Mouse (Mus musculus): ENCODE measurements around the gene Ctf2. TPM values are rescaled to one million over a fixed set of nuclear protein-coding genes. Genes with fewer than 3 reads are reported as not detected.
"Not testable (repeated sequence)": the region's sequence is repeated elsewhere in the genome, so short reads cannot be mapped to it uniquely, and the experiment has no call there.

Gene Ctf2
- polyA plus RNA-seq, 1 experiment from 2014 or later, result 0.33 TPM

- peak overlapping the region; percentile 95 for H3K27ac ChIP-seq
- peak; percentile 41 for DNase-seq (ENCODE audit: extremely low spot score, low spot score)
- WGBS, result 25% methylated on average over 22 of the region's 22 CpGs
- H3K9me3 ChIP-seq, result no peaks in the 10 kb centered on the region
- peaks cover 46% of the 10 kb centered on the region for H3K4me1 ChIP-seq
- no peaks in the 10 kb centered on the region for H3K27me3 ChIP-seq (ENCODE audit: poor library complexity, severe bottlenecking)
- peak overlapping the region; percentile 68 for H3K4me3 ChIP-seq
- H3K36me3 ChIP-seq (replicated peaks), result peaks cover 48% of the 10 kb centered on the region
Observed at GRCm38 (mm10) chr7:127707045-127707956, 24.7 kb downstream of the Ctf2 start.

- DNase-seq (ENCODE audit: extremely low spot score, low spot score), result no peak
- 76% methylated on average over 4 of the region's 4 CpGs for WGBS
- Histone ChIP-seq H3K36me3 (replicated peaks) (peaks cover 58% of the 10 kb centered on the region), H3K4me3 (no peak overlapping the region), H3K27me3 (ENCODE audit: poor library complexity, severe bottlenecking) (no peaks in the 10 kb centered on the region), H3K9me3 (no peaks in the 10 kb centered on the region), H3K27ac (no peak overlapping the region), H3K4me1 (peaks cover 30% of the 10 kb centered on the region)
Observed at GRCm38 (mm10) chr7:127705706-127706105, 26.3 kb downstream of the Ctf2 start.

- Histone ChIP-seq H3K27ac (no peak overlapping the region), H3K4me1 (peaks cover 28% of the 10 kb centered on the region), H3K4me3 (no peak overlapping the region), H3K36me3 (replicated peaks) (peaks cover 69% of the 10 kb centered on the region), H3K9me3 (no peaks in the 10 kb centered on the region), H3K27me3 (ENCODE audit: poor library complexity, severe bottlenecking) (no peaks in the 10 kb centered on the region)
- 80% methylated on average over 6 of the region's 6 CpGs for WGBS
- no peak for DNase-seq (ENCODE audit: extremely low spot score, low spot score)
Observed at GRCm38 (mm10) chr7:127704598-127704997, 27.4 kb downstream of the Ctf2 start.

GRCm38 (mm10) chr7:127703561-127704178 is 28.3 kb downstream of the Ctf2 start:
- WGBS, result 91% methylated on average over 8 of the region's 8 CpGs
- H3K9me3 ChIP-seq, result no peaks in the 10 kb centered on the region
- H3K27me3 ChIP-seq (ENCODE audit: poor library complexity, severe bottlenecking), result no peaks in the 10 kb centered on the region
- H3K27ac ChIP-seq, result no peak overlapping the region
- no peak overlapping the region for H3K4me3 ChIP-seq
- peaks cover 75% of the 10 kb centered on the region for H3K36me3 ChIP-seq (replicated peaks)
- H3K4me1 ChIP-seq, result peaks cover 20% of the 10 kb centered on the region
- no peak for DNase-seq (ENCODE audit: extremely low spot score, low spot score)

- H3K27me3 ChIP-seq (ENCODE audit: poor library complexity, severe bottlenecking), result no peaks in the 10 kb centered on the region
- no peak overlapping the region for H3K27ac ChIP-seq
- no peaks in the 10 kb centered on the region for H3K9me3 ChIP-seq
- no peak overlapping the region for H3K4me3 ChIP-seq
- peaks cover 62% of the 10 kb centered on the region for H3K36me3 ChIP-seq (replicated peaks)
- no peaks in the 10 kb centered on the region for H3K4me1 ChIP-seq
- DNase-seq (ENCODE audit: extremely low spot score, low spot score), result no peak
- WGBS, result 95% methylated on average over 3 of the region's 3 CpGs
Observed at GRCm38 (mm10) chr7:127700712-127701331, 31.1 kb downstream of the Ctf2 start.

GRCm38 (mm10) chr7:127698986-127699385 is 33.0 kb downstream of the Ctf2 start:
- 86% methylated on average over 6 of the region's 6 CpGs for WGBS
- H3K27me3 ChIP-seq (ENCODE audit: poor library complexity, severe bottlenecking), result no peaks in the 10 kb centered on the region
- DNase-seq (ENCODE audit: extremely low spot score, low spot score), result no peak
- H3K4me1 ChIP-seq, result no peaks in the 10 kb centered on the region
- no peaks in the 10 kb centered on the region for H3K9me3 ChIP-seq
- H3K36me3 ChIP-seq (replicated peaks), result peaks cover 54% of the 10 kb centered on the region
- no peak overlapping the region for H3K4me3 ChIP-seq
- H3K27ac ChIP-seq, result no peak overlapping the region

- H3K9me3 ChIP-seq; DNase-seq (ENCODE audit: extremely low spot score, low spot score); H3K27ac ChIP-seq; H3K27me3 ChIP-seq (ENCODE audit: poor library complexity, severe bottlenecking); H3K4me1 ChIP-seq; H3K4me3 ChIP-seq: not testable (repeated sequence)
- peaks cover 17% of the 10 kb centered on the region for H3K36me3 ChIP-seq (replicated peaks)
- 93% methylated on average over 7 of the region's 7 CpGs for WGBS
Observed at GRCm38 (mm10) chr7:127693730-127694129, 38.2 kb downstream of the Ctf2 start.

- Histone ChIP-seq H3K36me3 (replicated peaks) (peaks cover 16% of the 10 kb centered on the region), H3K4me3 (no peak overlapping the region), H3K27me3 (ENCODE audit: poor library complexity, severe bottlenecking) (no peaks in the 10 kb centered on the region), H3K27ac (no peak overlapping the region), H3K9me3 (no peaks in the 10 kb centered on the region), H3K4me1 (peaks cover 10% of the 10 kb centered on the region)
- WGBS, result 95% methylated on average over 8 of the region's 8 CpGs
- DNase-seq (ENCODE audit: extremely low spot score, low spot score), result no peak
Observed at GRCm38 (mm10) chr7:127693290-127693689, 38.7 kb downstream of the Ctf2 start.

- no peaks in the 10 kb centered on the region for H3K27me3 ChIP-seq (ENCODE audit: poor library complexity, severe bottlenecking)
- peak; percentile 60 for DNase-seq (ENCODE audit: extremely low spot score, low spot score)
- peaks cover 18% of the 10 kb centered on the region for H3K4me1 ChIP-seq
- peak overlapping the region; percentile 48 for H3K4me3 ChIP-seq
- H3K36me3 ChIP-seq (replicated peaks), result peaks cover 16% of the 10 kb centered on the region
- peak overlapping the region; percentile 84 for H3K27ac ChIP-seq
- H3K9me3 ChIP-seq, result no peaks in the 10 kb centered on the region
- 3% methylated on average over 15 of the region's 15 CpGs for WGBS
Observed at GRCm38 (mm10) chr7:127691221-127691989, 40.6 kb downstream of the Ctf2 start.

- H3K36me3 ChIP-seq (replicated peaks), result peaks cover 10% of the 10 kb centered on the region
- H3K4me3 ChIP-seq, result no peak overlapping the region
- H3K27ac ChIP-seq, result no peak overlapping the region
- 75% methylated on average over 9 of the region's 9 CpGs for WGBS
- no peak for DNase-seq (ENCODE audit: extremely low spot score, low spot score)
- H3K4me1 ChIP-seq, result peaks cover 20% of the 10 kb centered on the region
- H3K9me3 ChIP-seq, result no peaks in the 10 kb centered on the region
- no peaks in the 10 kb centered on the region for H3K27me3 ChIP-seq (ENCODE audit: poor library complexity, severe bottlenecking)
Observed at GRCm38 (mm10) chr7:127689626-127690280, 42.2 kb downstream of the Ctf2 start.

- DNase-seq (ENCODE audit: extremely low spot score, low spot score), result no peak
- H3K4me1 ChIP-seq, result peaks cover 20% of the 10 kb centered on the region
- peaks cover 6% of the 10 kb centered on the region for H3K36me3 ChIP-seq (replicated peaks)
- no peak overlapping the region for H3K27ac ChIP-seq
- H3K27me3 ChIP-seq (ENCODE audit: poor library complexity, severe bottlenecking), result no peaks in the 10 kb centered on the region
- WGBS, result 87% methylated on average over 7 of the region's 7 CpGs
- H3K9me3 ChIP-seq, result no peaks in the 10 kb centered on the region
- no peak overlapping the region for H3K4me3 ChIP-seq
Observed at GRCm38 (mm10) chr7:127688935-127689334, 43.0 kb downstream of the Ctf2 start.

All from forebrain, embryonic 10.5 days (tissue).